Mouse (Mus musculus): ENCODE results near the gene Aven.

Gene Aven

DNA sequence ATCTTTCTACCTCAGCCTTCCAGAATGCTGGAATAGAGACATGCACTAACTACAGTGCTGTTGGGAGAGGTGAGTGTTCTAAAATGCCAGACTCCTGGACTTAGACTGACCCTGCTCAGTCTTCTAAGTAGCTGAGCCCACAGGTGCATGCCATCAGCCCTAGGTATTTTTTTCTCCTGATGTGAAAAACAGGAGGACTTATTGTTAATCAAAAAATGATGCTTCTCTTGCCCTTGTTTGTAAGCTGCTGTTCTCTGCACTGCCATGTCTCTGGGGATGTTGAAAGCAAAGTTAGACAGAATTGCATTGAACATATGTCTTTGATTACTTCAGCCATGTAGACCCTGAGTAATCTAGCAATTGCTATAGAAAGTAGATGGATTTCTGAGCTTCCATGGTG is 64.7 kb downstream of the Aven start:
- DNase-seq (ENCODE audit: low spot score), result no peak

DNA sequence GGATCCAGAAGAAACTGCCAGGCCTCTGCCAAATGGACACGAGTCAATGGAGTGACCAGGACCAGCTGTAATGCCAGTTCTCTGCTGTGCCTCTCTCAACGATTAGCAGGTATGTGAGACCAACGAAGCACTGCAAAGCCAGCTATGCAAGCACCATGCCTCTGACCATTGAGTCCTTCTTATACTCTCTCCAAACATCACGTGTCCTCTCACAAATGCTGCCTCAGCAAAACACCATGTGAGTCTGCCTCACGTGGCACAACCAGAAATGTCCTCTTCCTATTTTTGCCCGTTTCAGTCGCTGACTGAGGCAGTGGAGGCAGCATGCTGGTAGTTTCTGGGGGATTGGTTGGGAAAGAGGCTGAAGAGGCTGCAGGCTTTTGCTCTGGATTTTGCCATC is 68.8 kb downstream of the Aven start:
- DNase-seq (ENCODE audit: low spot score), result no peak

DNA sequence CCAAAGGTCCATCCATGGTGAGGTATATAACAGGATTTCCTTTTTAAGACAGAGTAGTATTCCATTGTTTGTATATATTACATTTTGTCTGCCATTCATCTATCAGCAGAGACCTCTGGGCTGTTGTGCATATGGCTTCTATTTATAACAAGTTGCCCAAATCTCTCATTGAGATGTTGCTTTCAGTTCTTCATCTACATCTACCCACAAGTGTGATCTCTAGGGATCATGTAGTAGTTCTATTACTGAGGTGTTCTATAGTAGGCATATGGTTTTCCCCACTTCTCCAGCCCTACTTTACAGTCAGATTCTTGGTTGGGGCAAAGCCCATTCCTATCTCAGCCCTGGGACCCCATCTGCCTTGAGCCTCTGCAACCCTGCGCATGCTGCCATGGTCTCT is 72.3 kb downstream of the Aven start:
- no peak for DNase-seq (ENCODE audit: low spot score)

DNA sequence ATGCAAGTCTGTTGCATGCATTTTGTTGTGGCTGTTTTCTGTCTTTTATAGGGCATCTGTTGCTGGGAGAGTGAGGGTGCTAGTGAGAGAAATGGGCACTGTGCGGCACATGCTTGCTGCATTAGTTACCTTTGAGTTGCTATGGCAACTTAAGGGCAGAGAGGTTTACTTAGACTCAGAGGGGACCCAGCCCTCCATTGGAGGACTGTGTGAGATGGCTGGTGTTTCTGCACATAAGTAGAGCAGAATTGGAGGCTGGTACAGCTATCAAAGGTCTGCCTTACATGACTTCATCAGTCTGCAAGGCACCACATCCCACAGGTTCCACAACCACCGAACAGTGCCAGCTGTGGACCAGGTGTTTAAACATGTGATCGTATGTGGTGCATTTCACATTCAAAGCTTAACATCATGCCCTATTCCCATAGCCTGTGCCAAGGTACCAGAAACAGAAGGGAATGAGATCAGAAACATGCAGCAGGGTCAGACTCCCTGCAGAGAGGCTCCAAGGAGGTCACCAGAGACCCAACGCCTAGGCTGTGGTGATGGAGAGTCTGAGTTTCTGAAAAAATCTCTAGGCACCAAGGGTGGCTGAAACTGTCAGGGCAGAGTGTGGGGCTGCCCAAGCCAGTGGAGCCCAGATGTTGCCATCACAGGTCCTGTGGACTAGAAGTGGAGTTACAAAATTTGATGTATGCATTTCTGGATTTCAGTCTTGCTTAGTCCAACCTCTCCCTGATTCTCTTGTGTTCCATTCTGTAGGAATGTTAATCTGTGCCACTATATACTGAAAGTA is 73.7 kb downstream of the Aven start:
- no peak for DNase-seq (ENCODE audit: low spot score)

- DNase-seq (ENCODE audit: low spot score), result no peak
Measured at GRCm38 (mm10) chr2:112567786-112568185, 75.0 kb downstream of the Aven start.

DNA sequence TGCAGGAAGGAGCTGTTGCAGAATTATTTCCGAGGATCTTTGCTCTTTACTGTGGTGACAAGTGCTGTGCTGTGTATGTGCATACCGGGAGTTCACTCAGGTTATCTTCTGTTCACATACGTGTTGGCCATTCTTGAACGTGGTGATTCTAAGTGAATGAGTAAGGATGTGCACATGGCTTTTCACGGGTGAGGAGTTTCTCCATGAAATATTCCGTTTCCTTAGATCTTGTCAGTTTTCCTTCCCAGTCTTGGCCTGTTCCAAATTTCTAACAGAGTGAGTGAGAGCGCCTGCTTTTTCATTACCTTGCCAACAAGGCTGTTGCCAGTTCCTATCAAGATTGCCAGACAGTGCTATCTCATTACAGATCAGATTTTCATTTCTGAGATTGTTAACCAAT is 98.2 kb downstream of the Aven start:
- no peak for DNase-seq (ENCODE audit: low spot score)

- peak; percentile 3 for DNase-seq (ENCODE audit: low spot score)
Measured at GRCm38 (mm10) chr2:112591451-112591871, 98.7 kb downstream of the Aven start.

- no peak for DNase-seq (ENCODE audit: low spot score)
Measured at GRCm38 (mm10) chr2:112593322-112593721, 100.6 kb downstream of the Aven start.

DNA sequence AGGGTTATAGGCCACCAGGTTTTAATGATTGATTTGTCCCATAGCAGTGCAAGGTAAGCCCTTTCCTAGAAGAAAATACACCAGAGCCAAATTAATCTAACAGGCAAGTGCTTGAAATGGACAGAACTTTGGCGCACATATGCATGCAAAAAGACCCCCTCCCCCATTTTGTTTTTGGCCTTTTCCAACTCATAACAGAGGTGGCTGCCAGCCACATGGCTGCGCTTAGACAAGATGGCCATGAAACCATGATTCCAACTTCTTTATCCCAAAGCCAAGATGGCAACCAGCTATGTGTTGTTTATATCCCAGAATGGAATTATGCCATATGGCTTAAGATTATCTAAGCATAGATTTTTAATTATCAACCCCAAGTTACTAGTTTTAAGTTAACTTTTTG is 101.0 kb downstream of the Aven start:
- no peak for DNase-seq (ENCODE audit: low spot score)

DNA sequence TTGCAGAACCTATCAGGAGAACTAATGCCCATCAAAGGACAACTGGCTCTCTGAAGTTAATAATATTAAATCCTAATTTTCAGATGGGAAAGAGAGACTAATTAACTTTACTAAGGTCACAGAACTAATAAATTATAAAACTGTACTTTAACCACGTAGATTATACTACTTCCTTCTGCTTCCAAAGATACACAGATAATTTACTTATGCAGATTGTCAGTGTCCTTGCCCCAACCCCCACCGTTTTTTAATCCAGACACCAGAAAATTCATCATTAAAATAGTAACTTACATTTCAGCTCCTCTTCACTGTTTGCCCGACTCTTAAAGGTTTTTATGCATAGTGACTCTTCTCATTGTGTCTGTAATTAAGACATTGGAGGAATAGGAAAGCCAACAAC is 103.0 kb downstream of the Aven start:
- no peak for DNase-seq (ENCODE audit: low spot score)

DNA sequence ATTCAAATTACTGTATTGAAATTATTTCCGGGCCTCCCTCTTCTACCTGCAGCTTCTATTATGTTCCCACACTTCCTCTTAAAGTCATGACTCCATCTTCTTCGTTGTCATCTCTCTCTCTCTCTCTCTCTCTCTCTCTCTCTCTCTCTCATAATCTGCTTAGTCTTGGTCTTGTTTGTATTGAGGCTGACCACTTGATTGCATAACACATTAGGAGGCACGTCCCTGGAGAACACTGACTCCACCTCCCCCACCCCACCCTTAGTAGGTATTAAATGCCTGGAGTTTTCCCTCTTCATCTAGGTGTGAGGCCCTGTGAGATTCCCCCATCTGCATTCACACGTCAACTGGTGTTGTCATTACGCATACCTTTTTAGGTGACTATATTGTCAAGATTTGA is 103.7 kb downstream of the Aven start:
- no peak for DNase-seq (ENCODE audit: low spot score)

GRCm38 (mm10) chr2:112597064-112597463 is 104.3 kb downstream of the Aven start:
- DNase-seq (ENCODE audit: low spot score), result no peak

DNA sequence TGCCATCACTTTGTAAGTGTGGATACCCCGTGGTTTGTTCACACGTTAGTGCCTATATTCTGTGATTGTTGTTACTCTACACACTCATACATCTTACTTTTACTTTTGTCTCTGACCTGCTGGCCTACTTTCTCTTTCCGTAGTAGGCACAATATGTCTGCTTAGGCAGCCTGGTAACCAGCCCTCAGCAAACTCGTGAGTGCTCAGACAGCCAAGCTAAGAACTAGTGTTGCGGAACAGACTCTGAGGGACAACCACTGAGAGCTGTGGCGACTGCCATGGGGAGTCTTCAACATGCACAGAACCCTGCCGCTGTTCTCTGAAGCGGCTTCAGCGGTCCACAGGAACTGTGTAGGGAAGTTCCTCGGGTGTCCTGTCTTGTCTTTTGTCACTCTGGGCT is 107.5 kb downstream of the Aven start:
- no peak for DNase-seq (ENCODE audit: low spot score)

GRCm38 (mm10) chr2:112602487-112602886 is 109.7 kb downstream of the Aven start:
- DNase-seq (ENCODE audit: low spot score), result no peak

GRCm38 (mm10) chr2:112606536-112606935 is 113.8 kb downstream of the Aven start:
- no peak for DNase-seq (ENCODE audit: low spot score)

- DNase-seq (ENCODE audit: low spot score), result peak; percentile 1
Measured at GRCm38 (mm10) chr2:112612628-112613027, 119.9 kb downstream of the Aven start.

DNA sequence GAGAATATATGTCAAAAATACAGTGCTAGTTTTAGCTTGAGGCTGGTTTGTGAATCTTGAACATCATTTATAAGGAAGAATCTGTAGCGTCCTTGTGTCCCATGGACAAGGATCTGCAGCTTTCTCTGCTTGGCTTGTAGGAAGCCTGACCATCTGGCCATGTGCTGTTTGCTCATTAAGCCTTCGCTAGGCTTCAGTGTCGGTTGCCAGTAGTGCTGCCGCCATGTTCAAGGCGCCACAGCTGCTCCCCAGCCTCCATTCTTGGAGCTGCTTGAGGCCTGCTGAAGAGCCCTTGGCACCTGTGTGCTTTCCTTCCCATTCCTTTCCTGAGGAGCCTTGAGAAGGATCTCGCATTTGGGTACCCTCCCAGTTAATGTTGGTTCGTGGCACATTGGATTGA is 121.6 kb downstream of the Aven start:
- no peak for DNase-seq (ENCODE audit: low spot score)

GRCm38 (mm10) chr2:112617206-112617605 is 124.4 kb downstream of the Aven start:
- DNase-seq (ENCODE audit: low spot score), result no peak

DNA sequence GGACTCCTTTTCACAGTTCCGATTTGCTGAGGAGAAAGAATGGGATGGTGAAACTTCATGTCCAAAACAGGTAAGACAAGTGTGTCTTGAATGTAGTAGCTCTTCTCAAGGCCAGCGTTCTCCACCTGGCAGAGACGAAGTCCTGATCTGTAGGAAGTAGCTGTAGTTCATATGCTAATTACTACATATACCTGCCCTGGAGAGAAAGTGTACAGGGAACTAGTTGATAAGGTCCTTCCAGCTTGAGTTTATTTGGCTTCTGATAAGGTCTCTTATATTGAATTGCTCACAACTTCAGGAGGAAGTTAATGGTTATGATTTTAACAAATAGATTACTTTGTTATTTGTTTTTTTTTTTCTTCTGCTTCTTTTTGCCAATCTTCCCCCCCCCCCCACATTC is 132.4 kb downstream of the Aven start:
- no peak for DNase-seq (ENCODE audit: low spot score)

- DNase-seq (ENCODE audit: low spot score), result no peak
Measured at GRCm38 (mm10) chr2:112630669-112631068, 137.9 kb downstream of the Aven start.

- DNase-seq (ENCODE audit: low spot score), result no peak
Measured at GRCm38 (mm10) chr2:112632536-112632935, 139.8 kb downstream of the Aven start.

DNA sequence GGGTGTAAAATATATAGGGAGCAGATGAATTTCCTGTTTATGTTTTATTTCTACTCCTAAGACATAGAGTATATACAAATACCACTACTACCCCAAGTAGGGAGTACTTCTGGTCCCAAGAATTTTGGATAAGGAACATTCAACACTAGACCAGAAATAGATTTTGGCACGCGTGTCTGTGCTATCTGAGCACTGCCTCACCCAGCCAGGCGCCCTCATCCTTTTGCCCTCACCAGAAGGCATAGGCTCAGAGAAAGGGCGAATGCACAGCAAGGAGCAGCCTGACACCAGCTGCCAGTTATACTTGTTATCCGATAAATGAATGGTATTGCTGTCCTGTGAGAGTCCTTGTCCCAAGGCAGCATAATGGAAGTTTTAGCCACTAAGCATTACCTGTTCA is 144.4 kb downstream of the Aven start:
- DNase-seq (ENCODE audit: low spot score), result no peak

- DNase-seq (ENCODE audit: low spot score), result no peak
Measured at GRCm38 (mm10) chr2:112653836-112654235, 161.1 kb downstream of the Aven start.

- no peak for DNase-seq (ENCODE audit: low spot score)
Measured at GRCm38 (mm10) chr2:112656131-112656530, 163.4 kb downstream of the Aven start.
